Mouse (Mus musculus): ENCODE measurements around the gene Csnk1d.

DNA sequence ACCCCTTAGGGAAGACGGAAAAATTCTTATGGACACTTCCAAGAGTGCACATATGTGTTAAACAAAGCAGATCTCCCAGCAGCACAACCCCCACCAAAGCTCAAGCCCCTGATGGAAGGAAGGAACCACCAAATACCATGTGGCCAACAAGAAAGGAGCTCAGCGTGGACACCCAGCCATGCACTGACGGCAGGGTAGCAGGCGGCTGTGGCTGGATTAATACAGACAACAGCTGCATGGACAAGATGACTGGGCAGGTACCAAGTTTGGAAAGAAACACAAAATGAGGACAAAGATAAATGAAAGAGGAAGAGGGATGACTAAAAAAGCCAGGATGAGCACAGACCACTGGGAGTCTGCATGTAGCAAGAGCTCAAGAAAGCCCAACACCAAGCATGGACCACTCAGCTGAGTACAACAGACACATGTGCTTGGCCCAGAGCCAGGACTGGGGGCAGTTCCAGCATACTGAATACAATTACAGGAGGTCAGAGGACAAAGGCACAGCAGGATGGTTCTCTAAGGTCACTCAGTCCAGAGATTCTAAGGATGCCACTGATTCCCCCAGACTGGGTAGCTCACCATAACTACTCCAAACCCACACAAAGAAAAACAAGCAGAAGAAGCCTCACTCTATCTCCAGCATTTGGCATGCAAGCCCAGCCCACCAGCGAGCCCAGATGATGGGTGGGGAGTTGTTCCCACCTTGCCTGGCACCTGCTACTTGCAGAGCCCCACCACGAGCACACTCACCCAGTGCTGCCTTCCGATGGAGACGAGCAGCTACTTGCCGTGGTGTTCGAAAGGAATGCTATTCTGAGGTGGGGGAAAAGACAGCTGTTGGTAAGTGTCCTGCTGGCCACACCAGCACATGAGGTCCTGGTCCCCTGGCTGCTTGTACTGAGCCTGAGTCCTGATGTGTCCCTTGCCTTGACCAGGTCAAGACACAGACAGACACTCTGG is 26.7 kb downstream of the Csnk1d start:
- TF ChIP-seq CTCF (IDR thresholded peaks at IDR 0.05; ENCODE audit: control insufficient read depth, insufficient read depth, insufficient read length) (no peak), MAX (IDR thresholded peaks at IDR 0.05) (no peak), USF1 (IDR thresholded peaks at IDR 0.05; ENCODE audit: low read depth) (no peak), FOSL1 (IDR thresholded peaks at IDR 0.05; ENCODE audit: insufficient read depth, low read length, poor library complexity, severe bottlenecking) (no peak)

Measured in C2C12 (cell line).